Mouse (Mus musculus): Measurements from ENCODE around the gene Gm14443. TPM values are rescaled to one million over a fixed set of nuclear protein-coding genes. Genes with fewer than 3 reads are reported as not detected.

Gm14443 gene
- 0.05 and 0.29 TPM in 2 replicates for polyA plus RNA-seq (2012; rRNA removed)

GRCm38 (mm10) chr2:175175401-175176180 is at the start of gene Gm14443:
Gene Gm14443 (minus strand): TSS chr2:175175871.

GRCm38 (mm10) chr2:175206732-175207131 is 31.1 kb upstream of the Gm14443 start, which contains the start of gene Gm14391:
Gene Gm14391 (minus strand): TSS chr2:175206917.

GRCm38 (mm10) chr2:175141993-175142295 is 33.7 kb downstream of the Gm14443 start, which contains the start of gene Gm14399:
Gene Gm14399 (minus strand): TSS chr2:175142012.

Other genes with a start within 250 kb of the Gm14443 start
- gene Gm14444, start 165.6 kb downstream of the Gm14443 start, polyA plus RNA-seq (2012; rRNA removed): not detected in 2 replicates
- gene Gm14393, start 108.1 kb downstream of the Gm14443 start, polyA plus RNA-seq (2012; rRNA removed): not detected in 2 replicates
- 0.24 and 0.60 TPM in 2 replicates for gene Gm14399, start 33.9 kb downstream of the Gm14443 start, polyA plus RNA-seq (2012; rRNA removed)
- gene Gm14391, start 31.0 kb upstream of the Gm14443 start, polyA plus RNA-seq (2012; rRNA removed): 2.8 and 4.0 TPM in 2 replicates
- gene Gm14440, start 99.3 kb upstream of the Gm14443 start, polyA plus RNA-seq (2012; rRNA removed): not detected in 2 replicates
- gene Gm4631, start 162.3 kb upstream of the Gm14443 start, polyA plus RNA-seq (2012; rRNA removed): 0.61 and 0.86 TPM in 2 replicates
- 0.96 and 1.3 TPM in 2 replicates for gene Zfp968, start 196.6 kb upstream of the Gm14443 start, polyA plus RNA-seq (2012; rRNA removed)